Mouse (Mus musculus): ENCODE measurements around the gene Rasgef1b.

Gene Rasgef1b

GRCm38 (mm10) chr5:99374460-99374859 is 354.4 kb downstream of the Rasgef1b start:
- DNase-seq (ENCODE audit: low spot score) = no peak

GRCm38 (mm10) chr5:99373570-99374151 is 355.2 kb downstream of the Rasgef1b start:
- DNase-seq (ENCODE audit: low spot score) = peak; percentile 66

- no peak for DNase-seq (ENCODE audit: low spot score)
Measured at GRCm38 (mm10) chr5:99370636-99371035, 358.2 kb downstream of the Rasgef1b start.

GRCm38 (mm10) chr5:99369256-99369655 is 359.6 kb downstream of the Rasgef1b start:
- DNase-seq (ENCODE audit: low spot score) = no peak

- no peak for DNase-seq (ENCODE audit: low spot score)
Measured at GRCm38 (mm10) chr5:99368615-99369014, 360.2 kb downstream of the Rasgef1b start.

GRCm38 (mm10) chr5:99360531-99360930 is 368.3 kb downstream of the Rasgef1b start:
- DNase-seq (ENCODE audit: low spot score) = no peak

- no peak for DNase-seq (ENCODE audit: low spot score)
Measured at GRCm38 (mm10) chr5:99359251-99359650, 369.6 kb downstream of the Rasgef1b start.

GRCm38 (mm10) chr5:99354640-99355132 is 374.2 kb downstream of the Rasgef1b start:
- DNase-seq (ENCODE audit: low spot score) = no peak

- no peak for DNase-seq (ENCODE audit: low spot score)
Measured at GRCm38 (mm10) chr5:99350030-99350429, 378.8 kb downstream of the Rasgef1b start.

GRCm38 (mm10) chr5:99348257-99348849 is 380.5 kb downstream of the Rasgef1b start:
- DNase-seq (ENCODE audit: low spot score) = peak; percentile 73

- DNase-seq (ENCODE audit: low spot score) = no peak
Measured at GRCm38 (mm10) chr5:99342527-99342926, 386.3 kb downstream of the Rasgef1b start.

GRCm38 (mm10) chr5:99340311-99340989 is 388.4 kb downstream of the Rasgef1b start:
- no peak for DNase-seq (ENCODE audit: low spot score)

- DNase-seq (ENCODE audit: low spot score) = peak; percentile 92
Measured at GRCm38 (mm10) chr5:99339790-99340189, 389.1 kb downstream of the Rasgef1b start.

- no peak for DNase-seq (ENCODE audit: low spot score)
Measured at GRCm38 (mm10) chr5:99338826-99339225, 390.0 kb downstream of the Rasgef1b start.

- DNase-seq (ENCODE audit: low spot score) = no peak
Measured at GRCm38 (mm10) chr5:99336427-99336826, 392.4 kb downstream of the Rasgef1b start.

- DNase-seq (ENCODE audit: low spot score) = no peak
Measured at GRCm38 (mm10) chr5:99334017-99334416, 394.8 kb downstream of the Rasgef1b start.

GRCm38 (mm10) chr5:99332021-99332420 is 396.8 kb downstream of the Rasgef1b start:
- no peak for DNase-seq (ENCODE audit: low spot score)

- no peak for DNase-seq (ENCODE audit: low spot score)
Measured at GRCm38 (mm10) chr5:99329065-99329464, 399.8 kb downstream of the Rasgef1b start.

- DNase-seq (ENCODE audit: low spot score) = no peak
Measured at GRCm38 (mm10) chr5:99327019-99327418, 401.8 kb downstream of the Rasgef1b start.

- DNase-seq (ENCODE audit: low spot score) = no peak
Measured at GRCm38 (mm10) chr5:99325301-99325700, 403.6 kb downstream of the Rasgef1b start.

- DNase-seq (ENCODE audit: low spot score) = no peak
Measured at GRCm38 (mm10) chr5:99320783-99321182, 408.1 kb downstream of the Rasgef1b start.

GRCm38 (mm10) chr5:99297939-99298338 is 430.9 kb downstream of the Rasgef1b start:
- DNase-seq (ENCODE audit: low spot score) = no peak

GRCm38 (mm10) chr5:99296348-99296747 is 432.5 kb downstream of the Rasgef1b start:
- DNase-seq (ENCODE audit: low spot score) = no peak
